Mouse (Mus musculus) WW6 (cell line): ENCODE data around the gene Mrps26.
"Not testable (repeated sequence)": the region's sequence is repeated elsewhere in the genome, so short reads cannot be mapped to it uniquely, and the experiment has no call there.

ENCODE experiments used
- DNase-seq: peaks from one replicate; pipeline ENCODE4 v3.0.0-alpha.2; 2013; ENCODE audit warnings: low read depth, low spot score

The Mrps26 gene

DNA sequence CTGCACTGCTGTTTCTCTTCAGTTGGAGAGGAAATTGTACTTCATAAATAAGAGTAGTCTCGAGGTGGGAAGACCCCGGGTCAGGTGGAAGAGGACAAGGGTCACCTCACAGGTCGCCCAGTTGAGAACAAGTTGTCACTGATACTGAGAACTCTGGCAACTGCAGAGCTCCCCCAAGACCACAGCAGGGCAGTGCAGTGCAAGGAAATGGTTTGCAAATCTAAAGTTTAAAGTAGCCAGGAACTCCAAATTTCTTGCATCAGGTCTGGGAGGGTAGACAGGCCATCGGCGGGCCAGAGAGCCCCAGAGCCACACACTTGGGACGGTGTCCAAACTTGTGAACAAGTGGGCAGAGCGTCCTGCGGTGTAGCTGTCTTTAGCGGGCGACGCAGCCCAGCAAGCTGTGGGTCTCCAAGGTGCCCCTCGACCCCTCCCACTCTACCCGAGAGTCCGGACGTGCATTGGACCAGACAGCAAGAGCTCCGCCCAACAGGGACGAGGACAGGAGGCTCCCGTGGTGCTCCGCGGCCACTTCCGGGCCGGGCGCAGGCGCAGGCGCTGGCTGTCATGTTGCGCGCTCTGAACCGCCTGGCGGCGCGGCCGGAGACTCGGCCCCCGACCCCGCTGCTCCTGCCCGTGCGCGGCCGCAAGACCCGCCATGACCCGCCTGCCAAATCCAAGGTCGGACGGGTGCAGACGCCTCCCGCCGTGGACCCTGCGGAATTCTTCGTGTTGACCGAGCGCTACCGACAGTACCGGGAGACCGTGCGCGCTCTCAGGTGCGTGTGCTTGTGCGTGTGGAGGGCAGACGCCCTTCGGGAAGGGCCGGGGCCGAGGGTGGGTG, at the start of gene Mrps26:
Gene Mrps26 (plus strand): TSS at position 531 of the 844 bp plus-strand sequence.
- peak; percentile 85 for DNase-seq

DNA sequence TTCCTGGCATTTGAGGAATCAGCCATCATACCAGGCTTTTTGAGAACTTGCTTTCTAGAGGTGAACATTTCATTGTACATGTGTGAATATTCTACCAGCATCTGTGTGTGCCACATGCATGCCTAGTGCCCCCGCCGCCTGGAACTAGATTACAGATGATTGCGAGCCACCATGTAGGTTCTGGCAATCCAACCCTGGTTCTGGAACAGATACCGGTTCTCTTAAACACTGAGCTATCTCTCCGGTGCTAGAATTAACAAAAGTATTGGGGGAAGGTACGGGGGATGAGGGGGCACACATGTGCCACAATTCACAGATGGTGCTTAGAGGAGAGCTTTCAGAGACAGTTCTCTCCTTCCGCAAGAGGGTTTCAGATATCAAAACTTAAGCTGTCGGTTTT, 49.6 kb upstream of the Mrps26 start:
- no peak for DNase-seq

DNA sequence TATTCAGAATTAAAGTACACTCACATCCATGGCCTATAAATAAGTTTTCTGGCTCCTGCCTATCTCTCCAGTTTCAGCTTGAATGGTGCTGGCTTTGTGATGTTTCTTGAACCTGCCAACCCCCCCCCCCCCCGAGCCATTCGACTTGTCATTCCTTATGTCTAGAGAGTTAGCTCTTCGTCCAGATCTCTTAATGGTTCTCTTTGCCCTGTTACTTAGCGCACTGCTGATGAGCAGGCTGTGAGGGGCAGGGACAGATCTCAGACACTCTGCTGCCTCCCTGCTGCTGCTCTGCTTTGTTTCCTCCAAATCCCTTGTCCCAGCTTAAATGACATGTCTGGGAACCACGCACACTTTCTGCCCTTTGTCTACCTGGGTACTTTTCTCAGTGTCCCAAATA, 47.8 kb upstream of the Mrps26 start:
- no peak for DNase-seq

DNA sequence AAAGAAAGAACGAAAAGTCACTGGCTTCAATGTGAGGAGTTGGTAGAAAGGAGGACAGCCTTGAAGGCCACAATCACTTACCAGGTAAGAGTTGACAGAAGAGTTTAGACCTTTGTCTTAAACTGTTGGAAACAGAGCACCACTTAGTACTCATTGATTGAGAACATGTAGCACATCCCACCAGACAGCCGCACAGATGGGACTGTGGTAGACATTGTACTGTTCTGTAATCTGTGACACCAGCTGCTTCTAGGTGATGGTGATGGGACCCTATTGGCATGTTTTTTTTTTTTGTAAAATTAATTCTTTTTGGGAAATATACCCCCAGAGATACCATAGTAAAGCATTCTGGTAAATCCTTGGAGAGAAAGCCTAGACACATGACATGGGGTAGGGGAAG, 41.6 kb upstream of the Mrps26 start:
- DNase-seq = no peak

DNA sequence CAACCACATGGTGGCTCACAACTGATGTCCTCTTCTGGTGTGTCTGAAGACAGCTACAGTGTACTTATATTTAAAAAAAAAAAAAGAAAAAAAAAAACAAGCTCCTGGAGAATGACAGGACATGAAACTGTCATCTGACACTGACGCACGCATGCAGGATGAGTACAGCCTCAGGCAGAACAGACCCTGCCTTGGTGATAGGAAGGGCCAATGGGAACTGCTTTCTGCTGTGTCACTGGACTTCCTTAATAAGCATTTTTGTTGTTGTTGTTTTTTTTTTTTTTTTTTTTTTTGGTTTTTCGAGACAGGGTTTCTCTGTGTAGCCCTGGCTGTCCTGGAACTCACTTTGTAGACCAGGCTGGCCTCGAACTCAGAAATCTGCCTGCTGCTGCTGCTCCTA, 38.1 kb upstream of the Mrps26 start:
- DNase-seq = not testable (repeated sequence)

DNA sequence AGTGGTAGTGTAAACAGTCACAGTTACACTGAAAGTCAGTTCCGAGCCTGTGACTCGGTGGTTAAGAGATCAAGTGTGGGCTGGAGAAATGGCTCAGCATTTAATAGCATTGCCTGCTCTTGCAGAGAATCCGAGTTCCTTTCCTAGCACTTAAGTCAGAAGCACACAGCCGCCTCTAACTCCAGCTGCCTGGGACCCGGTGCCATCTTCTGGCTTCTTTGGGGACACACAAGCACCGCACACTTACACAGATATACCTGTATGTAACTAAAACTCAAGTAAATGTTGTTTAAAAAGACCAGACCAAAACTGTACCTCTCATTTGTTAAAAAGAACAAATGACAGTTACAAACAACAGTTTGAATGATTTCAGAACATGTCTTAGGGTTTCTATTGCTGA, 35.1 kb upstream of the Mrps26 start:
- DNase-seq = no peak

DNA sequence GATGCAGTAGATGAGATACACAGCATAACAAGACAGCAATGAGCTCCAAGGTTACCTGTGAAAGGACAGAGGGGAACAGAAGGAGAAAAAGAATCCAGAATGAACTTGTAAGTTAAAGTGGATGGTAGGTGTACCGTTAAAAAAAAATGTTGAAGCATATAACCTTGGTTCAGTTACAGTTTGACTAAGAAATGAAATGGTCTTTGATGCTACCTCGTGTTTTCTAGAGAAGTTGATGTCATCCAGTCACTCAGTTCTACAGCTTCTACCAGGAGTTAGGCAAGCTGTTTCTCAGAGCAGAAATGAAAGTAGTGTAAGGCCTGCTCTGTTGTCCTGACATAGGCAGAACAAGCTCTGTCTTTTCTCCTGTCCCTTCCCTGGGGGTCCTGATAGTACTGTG, 34.3 kb upstream of the Mrps26 start:
- DNase-seq = no peak

DNA sequence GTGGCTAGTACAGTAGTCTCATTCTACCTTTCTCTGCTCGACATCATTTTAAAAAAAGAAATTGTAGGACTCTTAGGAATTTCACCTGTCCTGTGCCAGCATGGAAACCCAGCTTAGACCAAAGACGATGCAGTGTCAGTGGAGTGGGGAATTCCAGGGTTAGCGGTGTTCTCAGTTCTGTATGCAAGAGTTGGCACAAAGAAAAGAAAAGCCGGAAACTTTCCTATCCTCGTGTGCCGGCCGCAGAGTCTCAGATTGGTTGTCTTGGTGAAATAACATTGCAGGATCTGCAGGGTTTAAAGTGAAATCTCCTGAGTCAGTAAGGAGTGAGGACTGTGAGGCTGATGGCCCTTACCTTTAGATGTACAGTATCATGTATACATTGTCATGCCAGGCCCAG, 33.6 kb upstream of the Mrps26 start:
- DNase-seq = no peak

DNA sequence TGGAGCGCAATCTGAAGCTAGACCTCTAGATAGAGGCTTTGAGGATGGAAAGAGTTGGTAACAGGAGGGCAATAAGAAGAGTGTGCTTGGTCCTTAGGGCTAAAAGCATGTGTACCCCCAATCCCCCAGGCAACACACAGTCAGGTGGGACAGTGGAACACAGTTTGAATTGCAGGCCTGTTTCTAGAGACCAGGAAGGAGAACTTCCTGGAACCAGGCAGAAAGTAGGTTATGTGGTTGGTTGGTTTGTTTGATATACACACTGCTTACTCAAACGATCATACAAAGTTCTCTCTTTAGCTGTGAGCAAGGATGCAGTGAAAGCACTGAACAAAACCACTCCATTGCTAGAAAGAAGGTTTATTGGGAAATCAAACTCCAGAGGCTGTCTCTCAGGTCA, 31.3 kb upstream of the Mrps26 start:
- DNase-seq = no peak

DNA sequence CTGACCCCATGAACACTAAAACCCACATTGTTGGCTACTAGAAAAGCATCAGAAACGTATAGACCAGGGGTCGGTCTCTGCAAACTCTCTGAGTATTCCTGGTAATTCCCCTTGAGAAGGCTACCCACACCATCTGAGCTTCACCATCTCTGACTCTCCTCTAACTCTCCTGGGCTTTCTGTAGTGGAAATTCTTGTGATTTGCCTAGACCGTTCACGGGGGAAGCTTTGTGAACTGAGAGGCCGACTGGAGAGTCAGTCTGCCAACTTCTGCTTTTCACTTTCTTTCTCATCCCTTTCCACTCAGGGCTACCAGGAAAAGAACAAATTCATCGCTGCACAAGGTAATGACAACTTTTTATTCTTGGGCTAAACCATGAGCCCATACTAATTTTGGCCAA, 28.5 kb upstream of the Mrps26 start:
- no peak for DNase-seq

DNA sequence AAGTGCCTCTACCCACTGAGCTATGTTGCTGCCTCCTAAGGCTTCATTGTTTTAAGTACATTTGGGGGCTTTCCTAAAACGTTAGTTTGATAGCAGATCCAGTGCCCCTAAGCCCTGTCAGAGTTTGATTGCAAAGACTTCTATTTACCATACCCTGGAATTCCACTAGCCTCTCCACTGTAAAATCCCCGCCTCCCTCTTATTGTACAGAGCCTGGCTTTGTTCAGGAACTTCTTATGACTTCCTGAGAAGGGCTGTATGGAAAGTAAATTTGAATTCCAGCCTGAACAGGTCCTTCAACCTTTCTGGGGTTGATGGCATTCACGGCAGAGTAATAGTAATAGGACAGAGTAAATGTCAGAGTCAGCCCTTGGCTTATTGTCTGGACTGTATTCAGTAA, 26.7 kb upstream of the Mrps26 start:
- no peak for DNase-seq

DNA sequence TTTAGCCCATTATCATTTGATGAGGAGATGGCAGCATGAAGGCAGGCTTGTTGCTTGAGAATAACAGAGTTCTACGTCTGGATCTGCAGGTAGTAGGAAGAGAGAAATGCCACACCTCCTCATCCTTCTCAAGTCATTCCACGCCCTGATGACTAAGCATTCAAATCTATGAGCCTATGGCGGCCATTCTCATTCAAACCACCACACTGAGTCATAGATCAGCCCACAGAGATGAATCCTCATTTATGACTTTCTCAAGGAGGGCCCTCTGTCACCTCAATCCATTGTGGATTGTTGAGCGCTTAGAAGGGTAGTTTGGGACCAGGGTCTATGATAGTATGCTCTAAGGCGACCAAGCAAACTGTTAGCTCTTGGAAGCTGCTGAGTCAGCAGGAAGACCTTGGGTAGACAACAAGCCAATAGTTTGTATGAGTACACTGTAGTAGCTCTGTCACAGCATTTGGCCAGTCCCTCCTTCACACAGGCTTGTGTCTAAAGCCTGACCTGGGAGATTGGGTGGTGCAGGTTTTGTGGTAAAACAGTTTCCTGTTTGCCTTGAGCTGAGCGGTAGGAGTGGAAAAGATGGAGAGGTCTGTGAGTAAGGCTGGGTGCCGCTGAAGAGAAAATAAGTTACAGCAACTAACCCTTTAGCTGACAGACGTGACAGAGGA, 24.5 kb upstream of the Mrps26 start:
- no peak for DNase-seq

DNA sequence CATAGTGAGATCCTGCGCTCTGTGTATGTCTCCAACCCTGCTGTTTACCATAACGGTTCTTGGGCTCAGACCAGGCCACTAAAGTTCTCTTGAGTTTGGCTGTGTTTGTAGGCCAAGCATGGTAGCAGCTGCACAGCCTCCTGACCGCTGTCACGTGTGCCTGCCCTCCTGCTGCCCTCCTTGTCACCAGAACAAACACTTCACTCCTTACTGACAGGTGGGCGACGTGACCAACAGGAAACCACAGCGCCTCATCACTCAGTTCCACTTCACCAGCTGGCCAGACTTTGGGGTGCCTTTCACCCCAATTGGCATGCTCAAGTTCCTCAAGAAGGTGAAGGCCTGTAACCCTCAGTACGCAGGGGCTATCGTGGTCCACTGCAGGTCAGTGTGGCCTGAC, 23.3 kb upstream of the Mrps26 start:
- DNase-seq = no peak

DNA sequence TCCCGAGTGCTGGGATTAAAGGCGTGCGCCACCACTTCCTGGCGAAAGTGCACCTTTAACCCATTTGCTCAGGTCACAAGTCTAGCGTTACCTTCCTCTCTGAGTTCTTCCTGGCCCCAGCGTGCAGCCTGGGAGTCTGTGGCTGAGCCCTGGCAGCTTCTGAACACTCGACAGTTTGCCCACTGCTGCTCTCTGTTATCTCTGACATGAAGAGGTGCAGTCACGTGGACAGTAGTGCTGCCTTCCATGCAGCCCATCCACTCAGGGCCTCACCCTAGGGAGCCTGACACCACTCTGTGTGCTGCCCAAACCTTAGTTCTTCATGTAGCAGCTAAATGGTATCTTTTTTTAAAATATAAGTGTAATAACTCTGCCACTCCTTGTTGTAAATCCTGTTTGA, 16.6 kb upstream of the Mrps26 start:
- DNase-seq = no peak

DNA sequence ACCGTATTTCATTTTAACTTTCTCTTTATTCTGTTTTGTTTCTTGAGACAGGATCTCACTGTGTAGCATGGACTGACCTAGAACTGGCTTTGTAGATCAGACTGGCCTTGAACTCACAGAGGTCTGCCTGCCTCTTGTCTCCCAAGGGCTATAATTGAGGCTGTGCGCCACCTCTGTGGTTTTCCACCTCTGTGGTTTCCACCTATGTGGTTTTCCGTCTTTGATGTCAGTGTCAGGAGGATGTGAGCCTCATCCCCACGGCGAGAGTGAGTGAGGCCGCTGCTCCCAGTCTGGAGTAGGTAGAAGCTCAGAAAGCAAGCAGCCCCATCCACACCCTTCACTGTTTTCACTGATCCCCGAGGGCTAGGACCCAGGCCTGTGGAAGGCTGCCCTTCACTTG, 8.7 kb upstream of the Mrps26 start:
- no peak for DNase-seq

DNA sequence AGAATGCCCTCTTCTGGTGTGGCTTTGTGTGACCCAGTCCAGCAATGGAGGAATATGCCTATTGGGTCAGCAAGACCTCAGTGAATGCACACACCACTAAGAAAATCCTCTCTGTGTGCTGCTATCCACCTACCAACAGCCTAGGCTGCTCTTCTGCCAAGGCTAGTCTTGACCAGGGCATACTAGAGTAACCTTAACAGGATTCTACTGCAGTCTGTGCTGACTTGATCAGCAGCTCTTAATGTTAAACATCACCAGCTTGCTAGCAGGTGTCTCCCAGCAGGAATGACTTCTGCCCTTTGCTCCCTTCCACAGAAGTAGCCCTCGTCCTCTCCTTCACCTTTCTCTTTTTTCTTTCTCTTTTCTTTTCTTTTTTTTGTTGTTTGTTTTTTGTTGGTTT, 7.2 kb upstream of the Mrps26 start:
- no peak for DNase-seq

DNA sequence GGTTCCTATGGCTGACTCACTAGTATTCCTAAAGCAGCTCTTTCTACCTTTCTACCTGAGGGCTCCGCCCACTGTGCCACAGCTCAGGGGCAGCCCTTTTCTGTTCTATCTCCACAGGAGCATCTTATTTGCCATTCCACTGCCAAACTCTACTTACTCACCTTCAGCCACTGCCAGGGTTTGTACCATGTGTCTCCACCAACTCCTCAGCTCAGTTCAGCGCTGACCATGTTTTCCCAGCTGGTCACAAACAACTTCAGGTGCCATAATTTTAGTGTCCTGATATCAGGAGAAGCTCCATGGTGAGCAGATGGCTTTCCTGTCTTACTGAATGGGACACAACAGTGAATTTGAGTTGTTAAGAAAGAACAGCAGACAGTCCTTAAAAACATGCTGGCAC, 6.1 kb upstream of the Mrps26 start:
- DNase-seq = no peak

DNA sequence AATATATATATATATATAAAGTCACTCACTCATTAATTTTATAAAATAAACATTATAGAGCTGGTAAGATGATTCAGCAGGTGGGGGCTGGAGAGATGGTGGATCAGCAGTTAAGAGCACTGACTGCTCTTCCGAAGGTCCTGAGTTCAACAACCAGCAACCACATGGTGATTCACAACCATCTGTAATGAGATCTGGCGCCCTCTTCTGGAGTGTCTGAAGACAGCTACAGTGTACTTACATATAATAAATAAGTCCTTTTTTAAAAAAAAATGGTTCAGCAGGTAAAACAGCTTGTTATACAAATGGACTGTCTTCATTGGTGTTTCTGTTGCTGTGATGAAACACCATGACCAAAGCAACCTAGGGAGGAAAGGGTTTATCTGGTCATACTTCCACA, 5.5 kb upstream of the Mrps26 start:
- DNase-seq = no peak

DNA sequence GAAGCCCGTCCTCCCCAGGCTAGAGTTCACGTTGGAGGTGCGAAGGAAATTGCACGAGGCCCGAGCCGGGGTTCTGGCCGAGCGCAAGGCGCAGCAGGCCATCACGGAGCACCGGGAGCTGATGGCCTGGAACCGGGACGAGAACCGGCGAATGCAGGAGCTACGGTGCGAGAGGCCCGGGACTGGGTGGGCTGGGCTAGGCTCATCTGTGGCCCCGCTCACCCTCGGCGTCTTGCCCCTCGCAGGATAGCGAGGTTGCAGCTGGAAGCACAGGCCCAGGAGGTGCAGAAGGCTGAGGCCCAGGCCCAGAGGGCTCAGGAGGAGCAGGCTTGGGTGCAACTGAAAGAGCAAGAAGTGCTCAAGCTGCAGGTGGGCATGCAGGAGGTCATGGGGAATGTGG, 521 bp downstream of the Mrps26 start:
- DNase-seq = no peak

DNA sequence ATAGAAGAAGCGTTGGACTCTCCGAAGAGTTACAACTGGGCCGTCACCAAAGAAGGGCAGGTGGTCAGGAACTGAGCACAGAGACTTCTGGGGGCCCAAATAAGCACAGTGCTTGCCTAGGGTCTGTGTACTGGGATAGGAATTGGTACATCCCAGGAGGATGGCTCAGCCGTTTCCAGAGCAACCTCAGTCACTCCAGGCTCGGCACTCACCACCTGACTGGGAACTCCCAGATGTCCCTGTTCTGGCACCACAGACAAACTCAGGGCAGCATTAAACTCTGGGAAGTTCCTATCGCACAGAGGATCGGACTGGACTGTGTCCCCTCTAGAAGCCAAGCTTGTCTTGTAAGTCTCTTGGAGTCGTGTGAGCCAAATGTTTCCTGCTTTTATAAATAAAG, 1.4 kb downstream of the Mrps26 start:
- no peak for DNase-seq

DNA sequence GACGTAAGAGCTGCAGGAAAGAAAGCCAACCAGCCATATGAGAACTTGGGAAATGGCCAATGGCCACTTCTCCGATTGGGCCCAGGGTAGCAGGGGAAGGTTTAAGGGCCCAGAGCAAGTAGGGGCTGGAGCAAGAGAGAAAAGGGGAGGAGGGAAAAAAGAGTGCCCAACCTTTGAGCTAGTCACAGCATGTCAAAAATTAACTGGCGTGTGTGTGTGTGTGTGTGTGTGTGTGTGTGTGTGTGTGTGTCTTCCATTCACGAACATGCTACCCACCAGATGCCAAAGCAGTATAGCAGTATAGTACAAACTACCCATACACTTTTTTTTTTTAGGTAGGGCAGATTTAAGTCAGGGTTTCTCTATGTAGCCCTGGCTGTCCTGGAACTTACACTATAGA, 5.4 kb downstream of the Mrps26 start:
- no peak for DNase-seq

DNA sequence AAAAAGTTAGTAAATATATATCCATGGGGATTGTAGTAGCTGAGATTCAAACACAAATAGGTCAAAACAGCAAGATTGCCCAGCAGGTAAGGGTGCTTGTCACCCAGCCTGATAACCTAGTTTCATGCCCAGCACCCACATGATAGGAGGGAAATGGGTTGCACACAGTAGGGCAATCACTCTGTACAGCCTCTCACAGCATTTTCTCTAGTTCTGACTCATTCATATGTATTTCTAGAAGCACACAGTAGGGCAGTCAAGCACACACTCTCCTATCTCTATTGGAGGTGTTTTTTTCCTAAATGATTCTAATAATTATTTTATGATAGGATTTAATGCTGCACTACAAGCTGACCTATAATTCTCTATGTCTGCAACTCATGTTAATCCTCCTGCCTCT, 6.4 kb downstream of the Mrps26 start:
- DNase-seq = no peak

DNA sequence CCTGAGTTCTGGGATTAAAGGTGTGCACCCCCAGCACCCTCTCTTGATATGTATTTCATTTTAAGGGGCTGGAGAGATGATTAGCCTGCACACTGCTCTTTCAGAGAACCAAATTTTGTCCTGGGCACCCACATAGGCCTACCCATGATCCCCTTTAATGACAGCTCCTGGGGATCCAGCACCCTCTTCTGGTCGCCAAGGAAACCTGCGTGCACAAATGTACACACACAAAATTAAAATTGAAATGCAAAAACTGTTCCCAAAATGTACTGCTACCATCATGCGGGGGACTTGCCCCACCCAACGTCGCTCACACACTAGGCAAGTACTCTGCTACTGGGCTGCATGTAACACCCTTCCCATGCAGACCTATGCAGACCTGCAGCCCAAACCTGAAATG, 11.4 kb downstream of the Mrps26 start:
- no peak for DNase-seq
